Mouse (Mus musculus): ENCODE measurements at regions not wholly inside any gene's neighbourhood (a gene's known extent, or its start where the extent isn't known, plus 50 kb on each side); places are given as distances from the start of the nearest gene placed in this dataset.
A peak's percentile ranks its signal among the peaks of the same experiment; 100 is the strongest.

DNA sequence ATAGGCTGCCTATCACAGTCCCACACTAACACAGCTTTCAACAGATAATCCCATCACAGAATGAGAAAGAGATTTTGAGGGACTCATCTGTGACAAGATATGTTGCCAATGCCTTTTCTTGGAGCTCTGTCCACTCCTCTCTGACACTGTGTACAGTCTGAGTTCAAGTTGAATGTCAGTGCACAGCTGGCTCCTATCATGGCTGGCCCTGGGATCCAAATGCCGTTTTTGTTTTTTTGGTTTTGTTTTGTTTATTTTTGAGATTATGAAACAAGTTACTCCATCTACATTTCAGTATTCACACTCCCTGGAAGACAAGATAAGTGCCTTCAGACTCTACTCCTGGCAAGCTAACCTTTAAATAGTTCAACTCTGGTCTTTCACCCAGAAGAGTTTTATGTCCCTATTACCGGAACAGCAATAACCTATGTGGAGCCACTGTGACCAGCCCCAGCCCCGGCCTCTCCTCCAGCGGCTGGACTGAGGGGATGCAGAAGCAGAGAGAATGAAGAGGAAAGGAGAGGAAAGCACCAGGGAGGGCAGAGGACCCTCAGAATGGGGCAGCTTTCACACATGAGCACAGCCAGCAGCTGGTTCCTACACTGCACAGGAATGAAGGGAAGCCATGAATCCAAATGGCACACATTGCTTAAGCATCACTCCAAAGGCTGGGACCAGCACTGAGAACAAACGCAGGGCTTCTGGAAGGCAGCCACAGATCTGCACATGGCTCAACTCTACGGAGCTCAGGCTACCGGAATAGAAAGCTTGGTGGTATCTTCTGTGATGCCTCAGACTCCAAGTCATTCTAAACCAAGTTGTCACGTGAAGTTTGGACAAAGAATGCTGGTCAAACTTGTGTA lies 99.9 kb upstream of the Nsun2 start:
- DNase-seq = peak; percentile 94

DNA sequence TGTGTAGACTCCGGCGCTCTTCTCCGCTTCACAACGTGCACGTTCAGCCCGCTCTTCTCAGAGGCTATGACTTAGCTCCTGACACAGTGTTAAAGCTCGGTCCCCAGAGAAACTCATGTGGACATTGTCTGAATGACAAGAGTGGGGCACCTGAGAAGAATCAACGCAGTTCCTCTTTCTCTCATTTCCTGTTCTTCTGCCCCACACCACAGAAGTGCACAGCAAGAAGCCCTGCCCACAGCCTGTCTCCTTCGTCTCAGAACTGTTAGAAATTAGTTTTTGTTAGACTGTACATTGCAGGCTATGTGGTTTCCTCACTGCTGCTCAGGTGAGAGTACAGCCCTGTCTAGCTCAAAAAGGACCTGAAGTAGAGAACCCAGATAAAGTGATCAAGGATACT lies 94.1 kb upstream of the Nsun2 start:
- DNase-seq = peak; percentile 73

DNA sequence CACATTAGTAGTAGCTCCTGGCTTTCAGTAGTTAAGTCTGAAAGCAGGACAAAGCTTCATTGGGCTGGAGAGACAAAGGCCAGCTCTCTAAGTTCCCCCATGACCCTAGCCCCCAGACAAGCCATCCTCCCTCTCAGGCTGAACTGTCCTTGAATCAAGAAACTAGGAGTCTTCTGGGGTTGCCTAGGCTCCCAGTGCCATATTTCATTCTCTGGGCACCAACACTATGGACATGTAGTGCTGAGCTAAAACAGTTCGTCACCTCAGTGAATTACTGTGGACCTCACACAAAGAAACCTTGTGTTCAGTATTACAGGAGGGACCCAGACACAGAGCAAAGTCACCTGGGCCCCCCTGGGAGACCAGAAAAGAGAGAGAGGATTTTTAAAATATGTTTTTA lies 91.7 kb upstream of the Nsun2 start:
- DNase-seq = peak; percentile 22

DNA sequence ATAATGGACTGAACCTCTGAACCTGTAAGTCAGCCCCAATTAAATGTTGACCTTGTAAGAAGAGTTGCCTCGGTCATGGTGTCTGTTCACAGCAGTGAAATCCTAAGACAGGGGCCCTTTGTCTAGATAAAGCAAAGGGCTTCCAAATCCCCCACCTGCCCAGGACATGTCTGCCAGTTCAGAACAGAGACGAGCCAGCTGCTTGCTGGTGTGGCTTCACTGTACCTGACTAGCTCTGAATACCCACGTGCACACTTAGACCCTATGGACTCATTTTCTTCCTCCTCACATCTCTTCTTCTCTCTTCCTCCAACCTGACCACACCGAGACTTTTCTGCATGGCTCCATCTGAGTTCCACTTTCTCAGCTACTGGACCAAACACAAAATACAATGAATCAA lies 87.9 kb upstream of the Nsun2 start:
- peak; percentile 64 for DNase-seq
